Mouse (Mus musculus) CD4-positive, CD25-positive, alpha-beta regulatory T cell, adult 4 months (primary cell): ENCODE data around the gene Muc3. TPM values are rescaled to one million over a fixed set of nuclear protein-coding genes. Genes with fewer than 3 reads are reported as not detected.
"Not testable (repeated sequence)": the region's sequence is repeated elsewhere in the genome, so short reads cannot be mapped to it uniquely, and the experiment has no call there.

Experiments
- ATAC-seq: one replicate; pipeline ENCODE4 v1.8.0; 2017
- polyA plus RNA-seq, 2 experiments: library from polyadenylated mRNA; unstranded; fragments of 100-300 nt; shearing (Covaris generic); gene quantifications; one replicate each; pipeline ENCODE4 v1.2.1; 2017

Gene Muc3
- not detected for polyA plus RNA-seq

GRCm38 (mm10) chr5:137149272-137149882, at the start of gene Muc3:
Gene Muc3 (minus strand): TSS chr5:137149322.
- ATAC-seq: not testable (repeated sequence)

GRCm38 (mm10) chr5:137194488-137195120, 45.5 kb upstream of the Muc3 start:
- no peak for ATAC-seq

- ATAC-seq: no peak
Observed at GRCm38 (mm10) chr5:137193279-137193952, 44.3 kb upstream of the Muc3 start.

GRCm38 (mm10) chr5:137189326-137189725, 40.2 kb upstream of the Muc3 start:
- peak; percentile 93 for ATAC-seq

GRCm38 (mm10) chr5:137185362-137185761, 36.2 kb upstream of the Muc3 start:
- ATAC-seq: no peak

GRCm38 (mm10) chr5:137179646-137180374, 30.7 kb upstream of the Muc3 start:
- no peak for ATAC-seq

- no peak for ATAC-seq
Observed at GRCm38 (mm10) chr5:137173967-137174366, 24.8 kb upstream of the Muc3 start.

GRCm38 (mm10) chr5:137172591-137172990, 23.5 kb upstream of the Muc3 start:
- ATAC-seq: no peak

GRCm38 (mm10) chr5:137171478-137171877, 22.4 kb upstream of the Muc3 start:
- no peak for ATAC-seq

- ATAC-seq: no peak
Observed at GRCm38 (mm10) chr5:137170836-137171380, 21.8 kb upstream of the Muc3 start.

- ATAC-seq: no peak
Observed at GRCm38 (mm10) chr5:137167539-137167938, 18.4 kb upstream of the Muc3 start.

- no peak for ATAC-seq
Observed at GRCm38 (mm10) chr5:137166012-137166411, 16.9 kb upstream of the Muc3 start.

GRCm38 (mm10) chr5:137161853-137162252, 12.7 kb upstream of the Muc3 start:
- no peak for ATAC-seq

GRCm38 (mm10) chr5:137159461-137159860, 10.3 kb upstream of the Muc3 start:
- ATAC-seq: peak; percentile 79

- ATAC-seq: no peak
Observed at GRCm38 (mm10) chr5:137153289-137153688, 4.2 kb upstream of the Muc3 start.

- ATAC-seq: no peak
Observed at GRCm38 (mm10) chr5:137152623-137153022, 3.5 kb upstream of the Muc3 start.

- no peak for ATAC-seq
Observed at GRCm38 (mm10) chr5:137140836-137141235, 8.3 kb downstream of the Muc3 start.

- no peak for ATAC-seq
Observed at GRCm38 (mm10) chr5:137138977-137139376, 10.1 kb downstream of the Muc3 start.

- no peak for ATAC-seq
Observed at GRCm38 (mm10) chr5:137134959-137135358, 14.2 kb downstream of the Muc3 start.

GRCm38 (mm10) chr5:137131490-137131889, 17.6 kb downstream of the Muc3 start:
- peak; percentile 69 for ATAC-seq

GRCm38 (mm10) chr5:137129281-137129680, 19.8 kb downstream of the Muc3 start:
- no peak for ATAC-seq

- ATAC-seq: no peak
Observed at GRCm38 (mm10) chr5:137123516-137123915, 25.6 kb downstream of the Muc3 start.

GRCm38 (mm10) chr5:137122686-137123193, 26.4 kb downstream of the Muc3 start:
- ATAC-seq: peak; percentile 68
